Mouse (Mus musculus): Measurements from ENCODE around the gene Itgb2l.
"Not testable (repeated sequence)": the region's sequence is repeated elsewhere in the genome, so short reads cannot be mapped to it uniquely, and the experiment has no call there.

Itgb2l gene

DNA sequence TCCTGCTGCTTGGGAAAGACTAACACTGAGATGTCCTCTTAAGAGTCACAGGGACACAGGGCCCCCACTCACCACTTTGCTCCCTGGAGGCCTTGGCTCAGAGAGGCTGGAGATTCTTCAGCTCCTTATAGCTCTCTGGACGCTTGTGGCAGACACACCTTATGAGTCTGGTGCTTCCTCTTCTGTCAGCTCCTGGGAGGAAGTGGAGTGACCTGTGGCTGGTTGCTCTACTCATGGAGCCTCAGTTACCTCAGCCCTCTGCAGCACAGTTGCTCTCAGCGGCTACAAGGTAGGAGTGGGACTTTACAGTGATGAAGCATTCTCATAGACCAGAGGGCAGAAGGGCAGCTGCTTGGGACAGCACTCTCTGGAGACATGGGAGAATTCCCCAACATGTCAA lies at the start of gene Itgb2l:
Gene Itgb2l (minus strand): TSS at position 152 of the 400 bp plus-strand sequence.
- no peak for DNase-seq (ENCODE audit: low spot score)

DNA sequence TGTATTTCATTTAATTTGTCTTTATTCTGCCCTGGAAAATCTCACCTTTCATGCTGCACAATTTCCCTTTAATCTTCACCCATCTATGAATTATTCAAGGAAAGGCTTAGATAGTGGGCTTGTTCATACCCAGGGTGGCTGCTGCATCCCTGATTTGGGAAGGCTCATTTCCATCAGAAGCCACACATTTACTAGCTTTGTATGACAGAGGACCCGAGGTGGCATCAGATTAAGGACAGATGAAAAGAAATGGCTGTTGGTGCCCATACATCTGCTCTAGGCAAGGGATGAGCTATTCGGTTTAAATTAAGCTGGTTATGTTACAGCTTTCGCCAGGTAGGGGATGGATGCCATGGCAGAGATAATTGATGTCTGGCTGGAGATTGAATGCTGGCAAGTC lies 48.1 kb upstream of the Itgb2l start:
- no peak for DNase-seq (ENCODE audit: low spot score)

DNA sequence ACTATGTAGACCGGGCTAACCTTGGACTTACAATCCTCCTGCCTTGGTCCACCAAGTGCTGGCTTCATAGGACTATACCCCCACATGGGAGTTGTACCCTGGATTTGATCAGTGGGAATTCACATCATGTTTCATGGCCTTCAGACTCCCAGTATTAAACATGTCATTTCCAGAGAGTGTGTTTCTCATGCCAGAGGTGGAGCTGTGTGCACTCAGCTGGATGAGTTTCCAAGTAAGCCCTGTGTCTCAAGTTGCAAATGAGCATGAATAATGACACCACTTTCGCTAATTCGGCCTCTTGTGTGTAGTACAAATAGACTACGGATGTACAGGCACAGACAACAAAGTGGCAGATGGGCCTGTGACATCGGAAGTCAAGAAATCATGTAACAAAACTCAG lies 44.6 kb upstream of the Itgb2l start:
- DNase-seq (ENCODE audit: low spot score): no peak

DNA sequence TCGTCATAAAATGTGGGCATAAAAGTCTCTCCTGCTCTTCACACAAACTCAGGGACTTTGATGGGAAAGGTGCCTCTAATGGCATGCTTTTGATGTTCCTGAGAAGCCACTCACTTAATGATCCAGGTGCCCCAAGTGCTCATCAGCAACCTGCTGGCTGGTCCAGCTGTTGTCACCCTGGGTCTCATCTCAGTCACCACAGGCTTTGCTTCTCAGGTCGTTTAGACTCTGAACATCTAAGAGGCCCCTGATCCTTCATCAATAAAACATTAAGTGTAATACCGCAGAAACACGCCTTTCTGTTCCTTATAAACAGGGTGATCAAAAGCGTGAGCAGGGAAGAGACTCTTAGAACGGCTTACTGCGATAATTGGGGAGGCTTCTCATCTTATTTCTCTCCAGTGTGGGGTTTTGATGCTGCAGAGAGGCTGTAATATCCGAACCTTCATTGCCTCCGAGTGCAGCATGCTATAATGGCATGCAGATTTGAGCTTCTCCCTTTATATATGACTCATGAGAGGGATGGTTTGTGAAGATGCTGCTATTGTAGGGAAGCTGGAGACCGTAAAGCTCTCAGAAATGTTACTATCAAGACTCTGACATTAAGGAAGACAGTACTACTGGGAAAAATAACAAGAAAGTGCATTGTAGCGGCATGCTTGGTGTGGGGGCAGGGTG lies 43.7 kb upstream of the Itgb2l start:
- no peak for DNase-seq (ENCODE audit: low spot score)

DNA sequence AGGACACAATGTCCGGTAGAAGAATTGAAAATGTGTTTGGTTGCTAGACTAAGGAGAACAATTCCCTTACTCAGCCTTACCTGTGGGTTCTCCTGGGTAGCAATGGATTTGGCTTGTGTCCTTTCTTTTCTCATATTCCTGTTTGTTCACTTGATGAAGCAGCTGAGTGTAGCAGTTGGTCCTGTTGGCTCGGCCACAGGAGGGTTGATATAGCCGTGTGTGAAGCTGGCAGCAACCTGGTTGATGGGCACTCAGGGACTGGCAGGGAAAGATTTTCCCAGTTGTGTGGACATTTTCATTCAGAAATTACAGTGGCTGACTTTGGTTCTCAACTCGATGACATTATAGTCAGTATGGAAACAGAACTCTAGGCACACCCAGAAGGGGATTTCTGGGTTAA lies 38.4 kb upstream of the Itgb2l start:
- DNase-seq (ENCODE audit: low spot score): no peak

DNA sequence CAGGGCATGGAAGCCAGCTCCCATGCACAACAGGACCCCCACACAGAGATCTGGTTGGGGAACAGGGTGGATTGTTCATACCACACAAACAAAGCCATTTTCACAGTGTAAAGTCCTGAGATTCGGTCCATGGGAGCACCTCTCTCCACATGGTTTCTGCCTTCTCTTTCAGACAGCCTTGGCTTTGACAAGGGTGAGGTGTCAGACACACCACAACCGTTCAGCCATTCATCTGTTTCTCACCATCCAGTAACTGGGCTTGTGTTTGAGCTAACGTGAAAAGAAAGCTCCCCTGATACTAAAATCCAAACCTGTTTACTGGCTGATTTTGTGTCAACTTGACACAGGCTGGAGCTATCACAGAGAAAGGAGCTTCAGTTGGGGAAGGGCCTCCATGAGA lies 30.8 kb upstream of the Itgb2l start:
- no peak for DNase-seq (ENCODE audit: low spot score)

DNA sequence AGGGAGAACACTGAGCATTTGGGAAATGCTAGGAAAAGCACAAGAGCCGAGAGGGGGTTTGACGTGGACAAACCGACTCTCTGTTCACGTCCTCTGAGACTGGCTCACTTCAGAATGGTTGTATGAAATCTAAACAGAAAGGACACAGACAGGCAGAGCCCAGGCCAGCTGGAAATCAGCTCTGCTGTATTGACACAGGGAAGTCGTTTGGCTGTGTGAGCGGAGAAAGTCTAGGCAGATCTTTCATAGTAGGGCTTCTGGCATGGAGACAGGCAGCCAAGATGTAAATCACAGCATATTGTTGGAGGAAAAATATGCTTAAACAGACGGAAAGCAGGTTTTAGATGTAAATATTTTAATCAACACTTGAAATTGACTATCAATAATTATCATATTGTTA lies 29.4 kb upstream of the Itgb2l start:
- no peak for DNase-seq (ENCODE audit: low spot score)

DNA sequence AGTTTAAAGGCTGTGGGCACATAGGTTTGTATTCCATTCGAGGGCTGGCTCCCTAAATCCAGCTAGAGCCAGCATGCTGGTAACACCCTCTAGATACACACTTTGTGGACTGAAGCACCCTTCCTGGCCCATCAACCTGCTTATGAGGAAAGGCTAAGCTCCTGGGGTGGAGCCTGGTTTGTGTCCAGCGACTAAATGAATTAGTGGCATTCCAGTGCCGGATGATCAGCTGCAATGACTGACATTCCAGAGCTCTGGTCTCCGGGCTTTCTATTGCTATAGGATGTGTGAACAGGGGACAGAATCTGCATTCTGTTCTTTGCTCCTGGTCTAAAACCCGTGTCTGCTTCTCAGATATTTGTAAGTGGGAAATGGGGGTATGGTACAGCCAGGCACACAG lies 28.9 kb upstream of the Itgb2l start:
- DNase-seq (ENCODE audit: low spot score): no peak

DNA sequence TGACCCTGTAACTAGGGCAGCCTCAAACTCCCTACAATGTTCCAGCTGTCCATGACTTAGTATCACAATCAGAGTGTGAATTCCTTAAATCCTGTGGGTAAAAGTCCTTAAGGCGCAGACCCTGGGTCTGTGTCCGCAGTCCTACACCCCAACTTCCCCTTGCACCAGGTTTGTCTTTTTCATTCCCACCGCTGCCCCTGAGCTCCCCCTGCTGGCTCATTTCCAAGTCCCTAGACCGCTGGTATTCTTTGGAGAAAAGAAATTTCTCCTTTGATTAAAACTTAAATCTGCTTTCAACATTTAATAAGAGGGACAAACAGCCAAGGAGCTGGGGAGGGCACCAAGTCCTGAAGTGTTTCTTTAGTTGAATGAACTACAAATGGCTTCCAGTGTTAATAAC lies 26.2 kb upstream of the Itgb2l start:
- no peak for DNase-seq (ENCODE audit: low spot score)

DNA sequence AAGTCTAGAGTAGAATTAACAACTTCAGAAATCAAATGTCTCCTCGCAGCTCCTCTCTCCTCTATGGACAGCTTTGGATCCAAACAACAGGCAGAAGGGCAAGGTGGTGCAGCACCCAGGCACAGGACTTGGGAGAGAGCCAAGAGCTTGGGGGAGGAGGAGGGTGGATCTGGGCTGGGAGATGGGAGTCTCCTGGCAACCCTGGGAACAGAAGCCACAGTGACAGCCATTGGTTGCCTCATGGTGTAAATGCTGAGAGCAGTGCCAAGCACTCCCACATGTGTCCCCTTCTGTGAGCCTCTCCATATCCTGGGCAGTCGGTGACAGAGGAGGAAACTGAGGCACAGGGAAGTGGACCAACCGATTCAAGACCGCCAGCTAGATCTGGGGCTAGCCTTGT lies 25.3 kb upstream of the Itgb2l start:
- DNase-seq (ENCODE audit: low spot score): no peak

DNA sequence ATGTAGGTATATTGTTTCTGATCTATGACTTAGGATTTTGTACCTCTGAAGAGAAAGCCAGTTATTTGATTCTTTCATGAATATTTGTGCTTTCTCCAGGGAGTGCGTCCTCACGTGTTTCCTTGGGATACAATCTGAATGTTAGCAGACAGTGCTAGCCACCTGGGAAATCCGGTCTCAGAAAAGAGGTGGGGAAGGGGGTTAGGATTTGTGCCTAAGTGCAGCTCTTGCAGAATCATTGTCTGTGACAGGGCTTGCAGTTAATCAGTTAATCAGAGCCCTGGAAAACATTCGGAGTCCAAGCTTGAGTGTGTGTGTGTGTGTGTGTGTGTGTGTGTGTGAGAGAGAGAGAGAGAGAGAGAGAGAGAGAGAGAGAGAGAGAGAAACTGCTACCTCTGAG lies 24.6 kb upstream of the Itgb2l start:
- DNase-seq (ENCODE audit: low spot score): no peak

DNA sequence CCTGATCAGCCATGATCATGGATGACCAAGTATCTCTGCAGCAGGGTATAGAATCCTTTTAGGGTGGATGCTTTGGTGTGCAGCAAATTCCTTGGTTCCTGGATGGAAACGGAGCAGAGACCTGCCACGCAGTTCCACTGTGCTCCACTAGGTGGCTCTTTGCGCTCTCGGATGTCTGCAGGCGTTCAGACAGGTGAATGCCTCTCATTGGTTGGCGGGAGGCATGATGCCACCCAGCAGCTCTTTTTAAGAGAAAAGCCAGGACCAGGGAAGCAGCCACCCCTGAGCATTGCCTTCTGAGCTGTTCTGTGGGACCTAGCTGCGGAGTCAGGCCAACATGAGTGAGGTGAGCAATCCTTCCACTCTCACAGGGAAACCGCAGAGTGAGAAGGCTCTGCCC lies 24.0 kb upstream of the Itgb2l start, which contains the start of gene Pcp4:
Gene Pcp4 (plus strand): TSS at position 162 of the 400 bp plus-strand sequence.
- peak; percentile 16 for DNase-seq (ENCODE audit: low spot score)

DNA sequence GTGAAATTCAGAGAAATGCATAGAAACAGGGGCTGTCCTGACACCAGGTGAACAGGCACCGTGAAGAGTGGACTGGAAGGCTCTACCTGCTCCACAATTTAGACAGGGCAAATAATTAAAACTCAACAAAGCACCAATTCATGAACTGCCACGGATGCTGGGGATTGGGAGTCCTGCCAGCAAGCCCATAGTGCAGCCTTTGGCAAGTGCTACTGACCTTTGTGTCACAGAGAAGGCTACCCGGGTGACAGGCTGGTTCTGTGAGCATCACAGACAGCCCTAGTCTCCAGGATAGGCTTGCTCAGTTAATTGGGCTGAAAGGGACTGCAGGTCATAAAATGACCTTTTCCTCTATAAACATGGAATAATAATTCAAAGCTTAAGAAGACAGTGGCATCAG lies 17.4 kb upstream of the Itgb2l start:
- DNase-seq (ENCODE audit: low spot score): no peak

DNA sequence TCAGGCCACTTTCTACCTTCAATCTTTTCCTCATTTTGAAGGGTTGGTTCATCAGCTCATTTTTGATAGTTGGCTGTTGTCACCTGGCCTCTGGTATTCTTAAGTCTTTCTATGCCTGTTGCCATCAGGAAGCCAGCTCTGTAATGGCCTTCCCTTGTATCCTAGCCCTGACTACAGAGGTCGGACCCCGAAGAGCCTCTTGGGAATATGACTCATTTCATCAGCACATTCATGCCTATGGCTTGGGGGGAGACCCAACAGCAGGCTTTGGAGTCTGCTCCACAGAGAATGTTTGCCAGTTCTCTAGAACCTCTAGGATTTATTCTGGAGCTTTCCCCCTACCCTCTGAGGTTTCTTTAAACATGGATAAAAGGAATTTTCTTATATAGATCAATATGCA lies 15.9 kb upstream of the Itgb2l start:
- no peak for DNase-seq (ENCODE audit: low spot score)

DNA sequence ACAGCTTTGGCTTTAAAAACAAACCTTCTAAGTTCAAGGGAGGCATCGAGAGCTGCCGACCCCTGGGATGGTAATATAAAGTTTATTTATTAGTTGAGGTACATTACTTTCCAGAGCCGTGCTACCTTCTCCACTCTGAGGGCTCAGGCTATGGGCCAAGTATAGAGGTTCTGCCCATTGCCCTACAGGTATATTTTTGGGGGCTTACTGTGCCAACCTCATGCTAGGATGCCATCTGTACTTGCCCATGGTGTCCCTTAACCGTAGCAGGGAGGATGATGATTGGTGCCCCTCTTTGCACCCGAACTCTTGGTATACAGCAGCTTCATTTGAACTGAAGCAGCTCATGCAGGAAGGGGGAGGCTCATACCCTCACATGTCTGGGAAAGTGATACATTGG lies 14.2 kb upstream of the Itgb2l start:
- DNase-seq (ENCODE audit: low spot score): no peak

DNA sequence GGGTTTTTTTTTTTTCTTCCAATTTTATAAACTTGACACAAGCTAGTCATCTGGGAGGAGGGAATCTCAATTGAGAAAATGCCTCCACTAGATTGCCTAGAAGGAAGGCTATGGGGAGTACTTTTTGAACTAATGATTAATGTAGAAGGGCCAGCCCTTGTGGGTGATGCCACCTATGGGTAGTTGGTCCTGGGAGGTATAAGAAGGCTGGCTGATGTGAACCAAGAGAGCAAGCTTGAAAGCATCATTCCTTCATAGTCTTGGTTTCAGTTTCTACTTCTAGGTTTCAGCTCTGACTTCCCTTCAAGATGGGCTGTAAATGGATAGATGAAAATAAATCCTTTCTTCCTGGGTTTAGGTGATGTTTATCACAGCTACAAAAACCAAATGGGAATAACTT lies 10.7 kb upstream of the Itgb2l start:
- DNase-seq (ENCODE audit: low spot score): no peak

DNA sequence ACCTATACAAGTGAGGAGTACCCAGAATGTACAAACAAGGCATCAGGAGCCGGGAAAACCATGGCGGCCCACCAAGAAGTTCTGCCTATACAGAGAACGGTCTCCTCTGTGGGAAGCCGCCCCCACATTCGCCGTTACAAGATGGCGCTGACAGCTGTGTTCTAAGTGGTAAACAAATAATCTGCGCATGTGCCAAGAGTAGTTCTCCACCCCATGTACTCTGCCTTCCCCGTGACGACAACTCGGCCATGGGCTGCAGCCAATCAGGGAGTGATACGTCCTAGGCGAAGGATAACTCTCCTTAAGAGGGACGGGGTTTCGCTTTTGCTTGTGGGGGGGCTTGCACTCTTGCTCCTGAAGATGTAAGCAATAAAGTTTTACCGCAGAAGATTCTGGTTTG lies 7.5 kb upstream of the Itgb2l start:
- not testable (repeated sequence) for DNase-seq (ENCODE audit: low spot score)

DNA sequence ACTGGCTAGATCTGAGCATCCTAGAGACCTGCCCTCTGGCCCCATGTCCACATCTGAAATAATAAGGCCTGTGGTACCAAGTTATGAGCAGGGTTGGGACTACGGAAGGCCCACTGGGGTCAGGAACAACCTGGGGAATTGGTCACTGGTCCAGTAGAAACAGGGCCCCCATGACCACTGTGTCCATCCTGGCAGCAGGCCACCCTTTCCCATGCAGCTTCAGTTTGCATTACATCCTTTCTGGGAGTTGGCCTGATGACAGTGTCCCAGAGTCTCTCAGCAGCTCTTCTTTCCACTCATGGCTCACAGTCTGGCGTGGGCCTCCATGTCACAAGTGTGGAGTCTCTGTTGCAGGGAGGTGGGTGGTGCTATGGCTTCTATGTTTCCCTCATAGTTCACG lies 1.6 kb downstream of the Itgb2l start:
- DNase-seq (ENCODE audit: low spot score): no peak

DNA sequence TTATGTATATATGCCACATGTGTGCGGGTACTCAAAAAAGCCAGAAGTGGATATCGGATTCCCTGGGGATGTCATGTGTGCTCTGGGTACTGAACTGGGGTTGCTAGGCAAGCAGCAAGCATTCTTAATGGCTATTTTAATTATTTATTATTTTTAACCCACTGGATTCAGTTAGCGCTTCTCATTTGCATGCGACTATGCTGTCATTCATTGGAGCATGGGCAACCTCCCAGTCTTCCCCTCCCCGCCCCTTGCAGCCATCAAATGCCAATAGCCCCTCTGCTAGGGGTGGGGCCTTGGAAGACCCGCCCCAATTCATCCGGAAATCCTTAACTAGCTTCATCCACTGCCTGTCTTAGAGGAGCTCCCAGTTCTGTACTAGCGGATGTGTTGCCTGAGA lies 2.5 kb downstream of the Itgb2l start:
- DNase-seq (ENCODE audit: low spot score): no peak

DNA sequence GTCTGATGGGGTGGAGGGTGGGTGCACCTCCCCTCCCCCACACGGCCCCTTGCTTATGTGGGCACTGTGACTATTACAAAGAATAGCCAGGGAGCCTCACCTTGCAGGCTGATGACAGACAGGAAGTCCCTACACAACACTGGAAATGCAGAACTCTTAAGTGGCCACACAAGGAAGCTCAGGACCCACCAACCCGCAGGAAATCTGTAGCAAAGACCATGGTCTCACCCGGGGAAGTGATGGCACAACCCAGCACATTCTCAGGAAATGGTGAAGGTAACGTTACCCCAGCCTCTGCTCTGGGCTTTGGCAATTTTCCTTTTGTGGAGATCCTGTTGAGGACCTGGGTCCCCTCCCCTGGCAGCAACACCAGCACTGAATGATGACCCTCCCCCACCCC lies 3.7 kb downstream of the Itgb2l start:
- DNase-seq (ENCODE audit: low spot score): no peak

DNA sequence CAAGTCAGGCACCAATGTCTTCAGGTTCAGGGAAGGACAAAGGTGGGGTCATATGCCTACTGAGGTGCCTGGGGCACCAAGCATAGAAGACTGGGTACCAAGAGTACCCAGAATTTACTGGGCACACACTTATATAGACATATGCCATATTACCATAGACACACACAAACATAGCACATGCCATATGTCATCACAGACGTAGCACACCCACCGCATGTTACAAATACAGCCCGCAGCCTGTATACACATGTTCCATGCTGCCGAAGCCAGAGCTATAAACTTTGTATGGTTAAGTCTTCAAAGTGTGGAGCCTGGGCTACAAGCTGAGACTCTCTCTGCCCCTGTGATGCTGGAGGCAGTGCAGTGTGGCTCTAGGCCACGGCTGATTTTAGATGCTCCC lies 4.5 kb downstream of the Itgb2l start:
- DNase-seq (ENCODE audit: low spot score): no peak

DNA sequence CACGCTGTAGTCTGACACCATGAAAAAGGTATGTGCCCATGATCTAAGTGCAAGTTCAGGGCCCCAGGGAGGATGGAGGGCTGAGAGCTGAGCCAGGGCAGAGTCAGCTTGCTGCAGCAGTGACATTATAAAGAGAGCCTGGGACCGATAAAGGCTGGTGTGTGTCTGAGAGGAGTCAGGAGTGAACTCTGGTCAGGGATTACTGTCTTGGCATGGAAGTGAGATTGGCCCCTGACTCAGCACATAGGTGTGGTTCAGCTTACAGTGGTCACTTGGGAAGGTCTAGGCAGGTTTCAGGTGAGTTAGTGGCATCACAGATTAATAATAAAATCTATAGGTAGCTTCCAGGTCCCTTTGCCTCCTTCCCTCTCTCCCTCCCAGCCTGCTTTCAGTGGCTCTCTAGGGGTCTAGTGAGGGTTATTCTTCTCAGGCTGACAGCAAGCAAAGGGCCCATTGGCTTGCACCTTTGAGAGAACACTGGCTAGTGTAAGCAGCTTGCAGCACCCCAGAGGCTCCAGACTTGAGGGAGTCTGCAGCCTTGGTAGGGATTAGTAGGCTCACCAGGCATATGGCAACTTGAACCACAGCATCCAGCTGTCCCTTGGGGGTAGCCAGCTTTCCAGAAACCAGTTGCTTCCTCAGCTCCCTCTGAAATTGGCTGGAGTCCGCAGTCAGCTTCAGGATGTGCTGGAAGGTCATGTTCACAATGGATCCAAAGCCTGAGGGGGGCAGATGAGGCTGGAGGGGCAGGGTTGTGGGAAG lies 9.2 kb downstream of the Itgb2l start:
- no peak for DNase-seq (ENCODE audit: low spot score)

DNA sequence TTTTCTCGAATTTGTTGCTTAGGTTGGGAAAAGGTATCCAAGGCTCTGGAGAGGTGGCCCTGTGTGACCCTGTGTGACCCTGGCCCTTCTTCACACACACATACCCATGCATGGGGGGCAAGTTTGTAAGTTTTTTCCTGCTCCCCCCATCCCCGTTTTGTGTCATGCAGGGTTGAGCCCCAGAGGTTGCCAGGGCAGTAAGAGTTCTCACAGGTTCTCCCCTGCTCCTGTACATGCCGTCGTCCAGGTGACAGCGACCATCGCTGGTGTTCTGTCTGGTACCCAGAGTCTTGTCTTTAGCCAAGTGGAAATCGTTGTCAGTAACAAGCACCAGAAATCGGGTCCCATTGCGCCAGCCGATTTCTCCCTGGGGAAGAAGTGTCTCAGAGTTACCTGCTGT lies 10.2 kb downstream of the Itgb2l start:
- DNase-seq (ENCODE audit: low spot score): no peak

DNA sequence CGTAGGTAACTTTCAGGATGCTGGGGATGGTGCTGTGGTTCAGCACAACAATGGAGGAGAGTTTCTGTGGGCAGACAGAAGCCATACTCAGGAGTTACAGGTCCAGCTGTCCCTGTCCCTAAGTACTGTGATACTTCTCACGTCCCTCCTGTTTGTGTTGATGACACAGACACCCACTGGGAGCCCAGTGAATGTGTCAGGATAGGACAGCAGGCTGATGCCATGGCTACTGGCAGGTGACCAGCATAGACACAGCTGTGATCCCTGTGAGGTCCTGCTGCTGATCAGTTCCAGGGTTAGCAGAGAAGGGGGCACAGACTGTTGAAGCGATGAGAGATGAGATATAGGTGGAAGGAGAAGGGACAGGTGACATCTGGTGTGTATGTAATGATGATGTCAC lies 14.4 kb downstream of the Itgb2l start:
- DNase-seq (ENCODE audit: low spot score): no peak

Measured in c-Kit-positive CD71-positive TER-119-positive erythroid progenitor cells, embryonic 14.5 days (primary cell).